Mouse (Mus musculus) urinary bladder, postnatal 36 days (tissue): ENCODE data around the gene Ptpre.
"Not testable (repeated sequence)": the region's sequence is repeated elsewhere in the genome, so short reads cannot be mapped to it uniquely, and the experiment has no call there.

ENCODE experiments used
- DNase-seq, 2 experiments: peaks; one replicate each; pipeline ENCODE4 v3.0.0; 2022; ENCODE audit warnings: low spot score in 2 of 2, mixed read lengths in 1 of 2

Gene Ptpre

GRCm38 (mm10) chr7:135534548-135535189, 2.6 kb upstream of the Ptpre start:
- DNase-seq: peak; percentile 15 to 54

- DNase-seq: no peak
Observed at GRCm38 (mm10) chr7:135535908-135536307, 1.4 kb upstream of the Ptpre start.

- peak in 1 of 2 experiments; percentile 7 for DNase-seq
Observed at GRCm38 (mm10) chr7:135537948-135538741, 864 bp downstream of the Ptpre start.

- DNase-seq: no peak
Observed at GRCm38 (mm10) chr7:135539429-135539828, 2.1 kb downstream of the Ptpre start.

GRCm38 (mm10) chr7:135542235-135542634, 5.0 kb downstream of the Ptpre start:
- DNase-seq: no peak

- no peak for DNase-seq
Observed at GRCm38 (mm10) chr7:135543033-135543432, 5.8 kb downstream of the Ptpre start.

- no peak for DNase-seq
Observed at GRCm38 (mm10) chr7:135544321-135544720, 7.0 kb downstream of the Ptpre start.

GRCm38 (mm10) chr7:135545957-135546356, 8.7 kb downstream of the Ptpre start:
- no peak for DNase-seq

GRCm38 (mm10) chr7:135546530-135546929, 9.2 kb downstream of the Ptpre start:
- no peak for DNase-seq

GRCm38 (mm10) chr7:135548434-135548833, 11.2 kb downstream of the Ptpre start:
- DNase-seq: no peak

- DNase-seq: no peak
Observed at GRCm38 (mm10) chr7:135551547-135551946, 14.3 kb downstream of the Ptpre start.

- DNase-seq: no peak
Observed at GRCm38 (mm10) chr7:135553550-135553949, 16.3 kb downstream of the Ptpre start.

GRCm38 (mm10) chr7:135556663-135557402, 19.6 kb downstream of the Ptpre start:
- no peak for DNase-seq

GRCm38 (mm10) chr7:135560280-135560679, 23.0 kb downstream of the Ptpre start:
- DNase-seq: no peak

- DNase-seq: no peak
Observed at GRCm38 (mm10) chr7:135564022-135564421, 26.7 kb downstream of the Ptpre start.

- DNase-seq: no peak
Observed at GRCm38 (mm10) chr7:135566013-135566412, 28.7 kb downstream of the Ptpre start.

GRCm38 (mm10) chr7:135567582-135567981, 30.3 kb downstream of the Ptpre start:
- no peak for DNase-seq

GRCm38 (mm10) chr7:135568550-135568949, 31.3 kb downstream of the Ptpre start:
- DNase-seq: no peak

GRCm38 (mm10) chr7:135571392-135571791, 34.1 kb downstream of the Ptpre start:
- DNase-seq: no peak

GRCm38 (mm10) chr7:135571951-135572559, 34.8 kb downstream of the Ptpre start:
- DNase-seq: peak; percentile 71

- DNase-seq: not testable (repeated sequence)
Observed at GRCm38 (mm10) chr7:135575319-135576069, 38.2 kb downstream of the Ptpre start.
